Mouse (Mus musculus) E14TG2a.4 (cell line): Measurements from ENCODE around the gene Pth1r.
A peak's percentile ranks its signal among the peaks of the same experiment; 100 is the strongest.

Experiments
- H3K27me3 ChIP-seq: 2 replicates; pipeline ENCODE4 v1.6.1; 2014; ENCODE audit warnings: low read length, control low read depth; ENCODE audit not compliant: insufficient read depth
- H3K36me3 ChIP-seq: 2 replicates; pipeline ENCODE4 v1.6.1; 2014; ENCODE audit warnings: low read length, control low read depth; ENCODE audit not compliant: insufficient read depth
- H3K4me1 ChIP-seq: replicated peaks from 2 replicates; pipeline ENCODE4 v1.6.1; 2014; ENCODE audit warnings: low read depth, low read length, control low read depth
- H3K4me3 ChIP-seq: replicated peaks from 2 replicates; pipeline ENCODE4 v1.5.1; 2014; ENCODE audit warnings: mild to moderate bottlenecking, low read length
- H3K9me3 ChIP-seq: 2 replicates; pipeline ENCODE4 v1.6.1; 2014; ENCODE audit warnings: low read length, control low read depth
- CTCF ChIP-seq: conservative IDR thresholded peaks from 2 replicates; pipeline ENCODE4 v1.5.1; 2014; ENCODE audit warnings: low read length
- NANOG ChIP-seq: IDR thresholded peaks from 2 replicates; pipeline ENCODE4 v1.6.1; 2014; ENCODE audit warnings: borderline replicate concordance, low read length, mixed read lengths
- POU5F1 ChIP-seq: IDR thresholded peaks from 2 replicates; pipeline ENCODE4 v1.6.1; 2014; ENCODE audit warnings: low read length, borderline replicate concordance

Pth1r gene

DNA sequence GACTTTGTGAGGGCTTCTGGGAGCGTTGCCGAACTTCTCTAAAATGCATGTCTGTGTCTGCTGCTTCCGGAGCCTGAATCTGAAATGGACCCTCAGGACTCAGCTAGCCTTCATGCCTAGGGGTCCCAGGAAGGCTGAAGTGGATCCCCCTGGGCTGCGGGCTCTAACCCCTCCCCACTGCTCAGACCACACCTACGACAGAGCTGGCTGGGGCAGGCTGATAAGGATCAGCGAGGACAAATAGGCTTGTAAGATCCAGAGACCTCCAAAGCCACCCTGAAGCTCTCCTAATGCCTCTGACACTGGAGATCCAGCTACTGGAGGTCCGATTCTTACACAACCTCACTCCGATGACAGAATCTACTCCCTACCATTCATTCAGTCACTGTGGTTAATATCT is 13.8 kb downstream of the Pth1r start:
- no peaks in the 10 kb centered on the region for H3K36me3 ChIP-seq
- no peak for TF ChIP-seq NANOG
- TF ChIP-seq POU5F1, result no peak
- no peak for TF ChIP-seq CTCF
- peaks cover 8% of the 10 kb centered on the region for H3K9me3 ChIP-seq
- peaks cover 90% of the 10 kb centered on the region for H3K27me3 ChIP-seq
- peak overlapping the region; percentile 73 for H3K4me3 ChIP-seq
- H3K4me1 ChIP-seq, result peaks cover 35% of the 10 kb centered on the region

GRCm38 (mm10) chr9:110732623-110733022 is 14.3 kb downstream of the Pth1r start:
- no peak for TF ChIP-seq POU5F1
- Histone ChIP-seq H3K36me3 (no peaks in the 10 kb centered on the region), H3K4me1 (peaks cover 38% of the 10 kb centered on the region)

GRCm38 (mm10) chr9:110731859-110732258 is 15.1 kb downstream of the Pth1r start:
- Histone ChIP-seq H3K27me3 (peaks cover 98% of the 10 kb centered on the region), H3K9me3 (peaks cover 14% of the 10 kb centered on the region), H3K4me3 (peak overlapping the region; percentile 73; the same call in 1 of the 2 replicates), H3K4me1 (peaks cover 44% of the 10 kb centered on the region), H3K36me3 (no peaks in the 10 kb centered on the region)
- TF ChIP-seq NANOG (no peak), POU5F1 (no peak), CTCF (no peak)

More at GRCm38 (mm10) chr9:110732623-110733022, 14.3 kb downstream of the Pth1r start:
- Histone ChIP-seq H3K27me3 (peaks cover 95% of the 10 kb centered on the region), H3K4me3 (peak overlapping the region; percentile 73), H3K9me3 (peaks cover 13% of the 10 kb centered on the region)

- Histone ChIP-seq H3K27me3 (peaks cover 98% of the 10 kb centered on the region), H3K4me1 (peaks cover 53% of the 10 kb centered on the region), H3K4me3 (no peak overlapping the region), H3K36me3 (no peaks in the 10 kb centered on the region), H3K9me3 (peaks cover 14% of the 10 kb centered on the region)
- TF ChIP-seq NANOG (no peak), CTCF (peak; percentile 43)
Measured at GRCm38 (mm10) chr9:110729841-110730240, 17.1 kb downstream of the Pth1r start.

DNA sequence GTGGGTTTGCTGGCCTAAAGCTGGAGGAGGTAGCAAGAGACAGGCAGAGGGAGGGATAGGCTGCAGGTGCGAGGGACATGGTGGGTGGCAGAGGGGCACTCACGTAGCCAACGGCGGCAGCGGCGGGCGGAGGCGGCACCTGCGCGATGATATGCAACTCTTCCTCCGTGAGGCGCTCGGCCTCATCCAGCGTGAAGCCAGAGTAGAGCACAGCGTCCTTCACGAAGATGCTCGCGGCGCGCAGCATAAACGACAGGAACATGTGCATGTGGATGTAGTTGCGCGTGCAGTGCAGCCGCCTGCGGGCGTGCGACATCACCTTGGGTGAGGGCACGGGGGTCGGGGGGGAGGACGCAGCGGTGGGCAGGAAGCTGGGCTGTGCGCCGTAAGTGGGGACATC is 20.1 kb downstream of the Pth1r start:
- Histone ChIP-seq H3K9me3 (peaks cover 14% of the 10 kb centered on the region), H3K4me3 (peak overlapping the region; percentile 71), H3K4me1 (peaks cover 37% of the 10 kb centered on the region), H3K27me3 (peaks cover 82% of the 10 kb centered on the region), H3K36me3 (no peaks in the 10 kb centered on the region)
- TF ChIP-seq CTCF (no peak), NANOG (no peak), POU5F1 (no peak)

DNA sequence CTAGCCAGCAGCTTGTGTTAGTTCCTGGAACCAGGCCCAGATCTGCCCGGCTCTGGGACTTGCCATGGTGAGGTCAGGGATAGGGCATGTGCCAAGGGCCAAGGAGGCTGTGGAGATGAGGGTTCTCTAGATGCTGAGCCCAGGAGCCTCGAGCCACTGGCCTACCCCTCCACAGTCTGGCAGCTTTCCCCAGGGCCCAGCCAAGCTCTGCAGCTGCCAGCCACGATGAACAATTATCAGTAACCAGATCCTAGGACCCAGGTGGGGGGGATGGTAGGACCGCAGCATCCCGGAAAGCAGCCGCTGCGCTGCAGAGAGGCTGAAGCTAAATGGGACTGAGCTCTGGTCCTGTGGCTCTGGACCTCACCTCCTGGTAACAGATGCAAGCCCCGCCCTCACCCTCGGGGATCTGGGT is 21.2 kb downstream of the Pth1r start:
- Histone ChIP-seq H3K36me3 (no peaks in the 10 kb centered on the region), H3K4me1 (peaks cover 30% of the 10 kb centered on the region), H3K9me3 (peaks cover 14% of the 10 kb centered on the region), H3K4me3 (no peak overlapping the region), H3K27me3 (peaks cover 71% of the 10 kb centered on the region)
- TF ChIP-seq POU5F1, result no peak
- no peak for TF ChIP-seq NANOG
- TF ChIP-seq CTCF, result no peak

- Histone ChIP-seq H3K27me3 (peaks cover 34% of the 10 kb centered on the region), H3K4me3 (no peak overlapping the region), H3K9me3 (no peaks in the 10 kb centered on the region), H3K36me3 (no peaks in the 10 kb centered on the region), H3K4me1 (peaks cover 19% of the 10 kb centered on the region)
- no peak for TF ChIP-seq NANOG
Measured at GRCm38 (mm10) chr9:110722060-110722459, 24.9 kb downstream of the Pth1r start.

DNA sequence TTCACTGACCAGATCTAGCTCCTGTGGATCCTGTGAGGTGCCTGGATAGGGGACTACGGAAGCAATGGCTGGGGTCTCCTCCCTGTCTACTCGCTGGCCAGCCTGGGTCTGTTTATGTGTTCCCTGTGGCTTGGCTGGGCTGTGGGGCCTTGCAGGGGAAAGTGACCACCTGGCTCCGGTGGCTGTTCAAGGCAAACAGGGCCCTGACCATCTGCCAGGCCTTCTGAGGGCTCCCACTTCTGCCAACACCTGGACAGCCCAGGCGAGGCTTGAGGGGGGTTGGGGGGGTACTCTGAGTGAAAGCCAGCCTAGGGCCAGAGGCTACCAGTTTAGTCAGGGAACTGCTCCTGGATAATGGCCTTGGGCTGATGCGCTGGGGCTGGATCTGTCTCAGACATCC is 27.0 kb downstream of the Pth1r start:
- H3K4me3 ChIP-seq, result no peak overlapping the region
- TF ChIP-seq CTCF, result no peak
- TF ChIP-seq POU5F1, result no peak
- TF ChIP-seq NANOG, result no peak
- no peaks in the 10 kb centered on the region; the same call in 1 of the 2 replicates for H3K4me1 ChIP-seq
- H3K27me3 ChIP-seq, result peaks cover 13% of the 10 kb centered on the region
- no peaks in the 10 kb centered on the region for H3K9me3 ChIP-seq
- peaks cover 13% of the 10 kb centered on the region for H3K36me3 ChIP-seq

DNA sequence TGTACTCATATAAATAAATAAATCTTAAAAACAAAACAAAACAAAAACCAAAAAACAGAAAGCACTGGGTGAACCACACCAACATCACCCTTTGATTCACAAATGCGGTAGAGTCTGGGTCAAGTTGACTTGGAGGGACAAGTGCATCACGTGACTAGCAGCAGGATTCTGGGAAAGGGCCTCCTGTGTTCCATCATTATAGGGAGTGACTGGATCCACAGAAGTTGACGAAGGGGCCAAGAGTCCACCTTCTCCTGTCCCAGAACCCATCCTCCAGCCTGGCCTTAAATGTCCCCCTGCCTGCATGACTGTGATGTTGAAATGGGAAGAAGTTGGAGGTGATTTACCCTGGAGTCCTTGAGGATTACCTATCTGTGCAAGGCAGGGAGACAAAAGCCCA is 28.1 kb downstream of the Pth1r start:
- TF ChIP-seq NANOG (no peak), POU5F1 (no peak), CTCF (no peak)
- peaks cover 25% of the 10 kb centered on the region for H3K36me3 ChIP-seq
- H3K27me3 ChIP-seq, result peaks cover 2% of the 10 kb centered on the region
- H3K9me3 ChIP-seq, result no peaks in the 10 kb centered on the region
- no peak overlapping the region for H3K4me3 ChIP-seq
- H3K4me1 ChIP-seq, result no peaks in the 10 kb centered on the region; the same call in none of the 2 replicates
